Mouse (Mus musculus): Measurements from ENCODE around the gene Tcf15.

Gene Tcf15

DNA sequence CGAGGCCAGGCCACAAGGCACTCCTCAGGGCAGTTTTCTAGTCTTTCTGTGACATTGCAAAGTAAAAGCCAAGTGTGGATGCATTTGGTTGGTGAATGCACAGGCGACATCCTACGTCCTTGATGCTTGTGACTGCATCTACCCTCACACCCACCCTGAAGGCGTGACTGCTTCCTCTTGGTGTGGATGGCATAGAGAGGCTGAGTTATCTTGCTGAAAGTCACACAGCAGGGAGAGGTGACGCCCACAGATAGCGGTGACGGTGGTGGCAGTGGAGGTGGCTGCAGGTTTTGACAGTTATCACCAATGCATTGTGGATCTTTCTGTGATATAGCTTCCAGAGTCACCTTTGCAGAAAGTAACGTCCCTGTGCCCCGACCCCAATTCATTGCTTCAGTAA, 20.5 kb upstream of the Tcf15 start:
- no peak for DNase-seq (ENCODE audit: low read depth, low spot score)

- DNase-seq (ENCODE audit: low read depth, low spot score): no peak
Observed at GRCm38 (mm10) chr2:152128597-152128996, 14.8 kb upstream of the Tcf15 start.

- DNase-seq (ENCODE audit: low read depth, low spot score): no peak
Observed at GRCm38 (mm10) chr2:152129778-152130177, 13.6 kb upstream of the Tcf15 start.

DNA sequence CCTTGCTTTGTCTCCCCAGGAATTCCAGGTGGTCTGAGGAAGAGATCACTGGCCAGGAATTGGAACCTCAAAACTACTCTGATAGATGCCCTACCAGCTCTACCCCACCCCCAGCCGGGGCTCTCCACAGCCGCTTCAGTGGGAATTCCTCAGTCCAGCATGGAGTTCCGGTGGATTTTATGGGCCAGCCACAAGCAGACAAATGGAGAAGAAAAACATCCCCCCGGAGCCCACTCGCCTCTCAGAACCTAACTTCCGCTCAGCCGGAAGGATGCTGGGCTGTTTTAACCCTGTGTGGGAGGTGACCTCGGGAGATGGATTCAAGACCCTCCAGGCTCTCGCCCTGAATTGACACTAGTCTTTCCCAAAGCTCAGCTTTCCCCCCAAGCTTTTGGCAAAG, 11.3 kb upstream of the Tcf15 start:
- DNase-seq (ENCODE audit: low read depth, low spot score): no peak

DNA sequence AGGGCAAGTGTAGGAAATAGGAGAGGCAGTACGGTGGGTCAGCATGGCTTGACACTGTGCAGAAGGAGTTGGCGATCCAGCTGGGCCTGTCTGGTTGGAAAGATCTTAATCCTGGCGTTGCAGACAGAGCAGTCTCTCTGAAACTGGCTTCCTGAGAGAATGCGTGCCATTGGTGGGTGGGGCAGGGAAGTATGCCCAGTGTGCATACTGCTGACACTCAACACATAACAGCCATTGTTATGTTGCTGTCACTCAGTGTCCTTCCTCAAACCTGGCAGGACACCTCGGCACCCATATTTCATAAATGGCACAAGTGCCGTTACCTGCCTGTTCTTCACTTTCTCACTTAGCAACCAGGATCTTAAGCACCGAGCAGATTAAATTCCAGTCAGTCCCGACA, 10.7 kb upstream of the Tcf15 start:
- DNase-seq (ENCODE audit: low read depth, low spot score): no peak

DNA sequence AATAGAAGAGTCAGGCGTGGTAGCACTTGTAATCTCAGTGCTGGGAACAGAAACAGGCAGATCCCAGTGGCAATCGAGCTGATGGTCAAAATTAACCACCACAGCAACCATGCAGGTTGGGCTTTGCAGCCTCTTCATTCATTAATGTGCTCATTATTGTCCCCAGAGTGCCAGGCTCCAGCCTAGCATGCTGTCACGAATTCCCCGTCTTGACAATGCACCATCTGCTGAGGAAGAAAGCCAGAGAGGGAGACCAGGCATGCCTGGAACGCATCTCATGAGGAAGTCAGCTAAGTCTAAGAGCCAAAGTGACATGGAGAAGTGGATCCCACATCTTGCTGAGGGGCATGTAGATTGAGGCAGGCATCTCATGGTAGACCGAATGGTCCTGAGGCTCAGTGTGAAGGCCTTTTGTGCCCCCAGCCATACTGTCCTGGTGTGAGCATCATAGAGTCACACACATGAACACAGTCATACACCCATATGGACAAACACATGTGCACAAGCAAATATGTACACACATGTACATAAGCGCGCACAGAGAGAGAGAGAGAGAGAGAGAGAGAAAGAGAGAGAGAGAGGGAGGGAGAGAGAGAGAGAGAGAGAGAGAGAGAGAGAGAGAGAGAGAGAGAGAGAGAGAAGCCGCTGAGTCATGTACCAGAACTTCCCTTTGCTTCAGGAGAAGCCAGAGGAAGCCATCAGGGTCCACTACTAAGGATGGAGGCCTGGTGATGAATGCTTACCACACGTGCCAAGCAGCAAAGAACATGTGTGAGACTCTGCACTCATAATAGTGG, 4.0 kb upstream of the Tcf15 start:
- no peak for DNase-seq (ENCODE audit: low read depth, low spot score)

DNA sequence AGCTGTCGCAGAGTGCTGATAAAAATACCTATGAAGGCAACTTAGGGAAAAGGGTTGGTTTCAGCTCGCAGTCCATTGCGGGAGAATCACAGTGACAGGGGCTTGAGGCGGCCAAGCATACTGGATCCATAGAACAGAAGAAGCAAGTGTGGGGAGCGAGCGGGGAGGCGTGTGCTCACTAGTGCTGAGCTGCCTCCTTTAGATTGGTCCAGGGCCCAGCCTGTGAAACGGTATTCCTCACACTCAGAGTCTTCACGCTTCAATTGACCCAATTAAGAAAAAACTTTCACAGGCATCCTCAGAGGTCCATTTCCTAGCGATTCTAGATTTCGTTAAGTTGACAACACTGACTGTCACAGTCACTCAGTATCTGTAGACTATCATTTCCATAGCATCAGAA, 2.4 kb upstream of the Tcf15 start:
- no peak for DNase-seq (ENCODE audit: low read depth, low spot score)

- DNase-seq (ENCODE audit: low read depth, low spot score): no peak
Observed at GRCm38 (mm10) chr2:152141491-152141890, 1.9 kb upstream of the Tcf15 start.

DNA sequence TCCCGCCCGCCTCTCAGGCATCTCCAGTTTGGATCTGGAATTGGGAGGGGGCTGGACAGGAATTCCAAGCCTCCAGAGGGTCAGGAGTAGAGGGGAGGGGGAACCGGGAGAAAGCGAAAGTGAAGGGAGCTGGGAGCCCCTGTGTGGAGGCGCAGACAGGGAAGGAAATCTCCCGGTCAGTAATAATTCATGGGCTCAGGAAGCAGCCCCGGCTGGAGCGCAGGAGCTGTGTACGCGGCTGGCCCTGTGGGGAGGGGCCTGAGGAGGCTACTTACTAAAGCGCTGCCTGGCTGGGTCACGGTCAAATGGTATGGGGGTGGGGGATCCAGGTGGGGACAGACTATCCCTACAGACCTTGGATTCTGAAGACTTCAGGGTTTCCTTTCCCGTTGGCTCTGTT, 1.3 kb upstream of the Tcf15 start:
- DNase-seq (ENCODE audit: low read depth, low spot score): no peak

GRCm38 (mm10) chr2:152142571-152142970, 790 bp upstream of the Tcf15 start:
- DNase-seq (ENCODE audit: low read depth, low spot score): no peak

GRCm38 (mm10) chr2:152144158-152144450, 743 bp downstream of the Tcf15 start:
- no peak for DNase-seq (ENCODE audit: low read depth, low spot score)

- no peak for DNase-seq (ENCODE audit: low read depth, low spot score)
Observed at GRCm38 (mm10) chr2:152144501-152144900, 1.1 kb downstream of the Tcf15 start.

- no peak for DNase-seq (ENCODE audit: low read depth, low spot score)
Observed at GRCm38 (mm10) chr2:152145711-152146110, 2.4 kb downstream of the Tcf15 start.

DNA sequence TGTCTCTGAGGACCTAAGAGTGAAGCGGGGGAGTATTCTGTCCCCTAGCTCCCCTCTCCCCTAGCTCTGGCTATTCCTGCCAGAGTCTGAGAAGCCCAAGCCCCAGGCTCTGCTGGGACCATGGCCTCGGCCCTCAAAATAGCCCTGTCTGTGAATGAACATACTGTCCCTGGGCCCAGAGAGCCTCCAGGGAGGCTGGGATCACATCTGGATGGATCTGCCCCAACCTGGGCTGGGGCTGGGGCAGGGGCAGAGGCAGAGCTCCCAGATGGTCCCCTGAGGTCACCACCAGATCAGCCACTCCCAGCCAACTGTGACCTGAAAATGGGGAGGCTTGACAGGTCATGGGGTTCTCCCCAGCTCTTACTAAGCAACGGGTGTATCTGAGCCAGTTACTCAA, 3.7 kb downstream of the Tcf15 start:
- no peak for DNase-seq (ENCODE audit: low read depth, low spot score)

DNA sequence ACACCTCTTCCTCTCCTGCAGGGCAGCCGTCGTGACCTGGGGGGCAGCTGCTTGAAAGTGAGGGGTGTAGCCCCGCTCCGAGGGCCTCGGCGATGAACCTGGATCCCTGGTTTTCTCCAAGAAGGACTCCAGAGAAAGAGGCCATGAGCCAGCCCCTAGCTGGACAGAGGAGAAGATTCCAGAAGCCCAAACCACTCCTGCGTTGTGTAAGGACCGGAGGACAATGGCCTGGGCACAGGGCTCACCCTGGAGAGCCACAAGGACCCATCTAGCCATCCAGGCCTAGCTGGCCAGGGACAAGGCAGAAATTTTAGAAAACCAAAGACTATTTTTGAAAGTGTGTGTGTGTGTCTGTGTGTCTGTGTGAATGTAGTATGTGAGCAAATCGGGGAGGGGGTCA, 5.3 kb downstream of the Tcf15 start:
- DNase-seq (ENCODE audit: low read depth, low spot score): no peak

DNA sequence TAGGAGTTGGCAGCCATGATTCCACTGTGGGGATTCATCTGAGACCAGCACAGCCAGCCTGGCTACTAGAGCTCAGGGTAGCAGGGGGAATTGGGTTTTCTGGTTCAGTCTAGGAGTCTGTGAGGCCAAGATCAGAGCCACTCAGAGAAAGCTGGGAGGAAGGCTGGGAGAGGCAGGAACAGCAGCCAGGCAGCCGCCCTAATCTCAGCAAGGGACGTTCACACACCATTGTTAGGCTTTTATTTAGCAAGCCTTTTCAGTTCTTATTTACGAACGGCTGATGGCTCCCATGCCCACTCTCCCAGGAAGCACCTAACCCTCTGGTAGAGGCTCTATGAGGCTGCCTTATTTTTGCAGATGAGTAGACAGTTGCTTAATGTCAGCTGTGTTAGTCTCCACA, 6.5 kb downstream of the Tcf15 start:
- DNase-seq (ENCODE audit: low read depth, low spot score): no peak

- DNase-seq (ENCODE audit: low read depth, low spot score): no peak
Observed at GRCm38 (mm10) chr2:152150373-152150772, 7.0 kb downstream of the Tcf15 start.

- no peak for DNase-seq (ENCODE audit: low read depth, low spot score)
Observed at GRCm38 (mm10) chr2:152153361-152153760, 10.0 kb downstream of the Tcf15 start.

DNA sequence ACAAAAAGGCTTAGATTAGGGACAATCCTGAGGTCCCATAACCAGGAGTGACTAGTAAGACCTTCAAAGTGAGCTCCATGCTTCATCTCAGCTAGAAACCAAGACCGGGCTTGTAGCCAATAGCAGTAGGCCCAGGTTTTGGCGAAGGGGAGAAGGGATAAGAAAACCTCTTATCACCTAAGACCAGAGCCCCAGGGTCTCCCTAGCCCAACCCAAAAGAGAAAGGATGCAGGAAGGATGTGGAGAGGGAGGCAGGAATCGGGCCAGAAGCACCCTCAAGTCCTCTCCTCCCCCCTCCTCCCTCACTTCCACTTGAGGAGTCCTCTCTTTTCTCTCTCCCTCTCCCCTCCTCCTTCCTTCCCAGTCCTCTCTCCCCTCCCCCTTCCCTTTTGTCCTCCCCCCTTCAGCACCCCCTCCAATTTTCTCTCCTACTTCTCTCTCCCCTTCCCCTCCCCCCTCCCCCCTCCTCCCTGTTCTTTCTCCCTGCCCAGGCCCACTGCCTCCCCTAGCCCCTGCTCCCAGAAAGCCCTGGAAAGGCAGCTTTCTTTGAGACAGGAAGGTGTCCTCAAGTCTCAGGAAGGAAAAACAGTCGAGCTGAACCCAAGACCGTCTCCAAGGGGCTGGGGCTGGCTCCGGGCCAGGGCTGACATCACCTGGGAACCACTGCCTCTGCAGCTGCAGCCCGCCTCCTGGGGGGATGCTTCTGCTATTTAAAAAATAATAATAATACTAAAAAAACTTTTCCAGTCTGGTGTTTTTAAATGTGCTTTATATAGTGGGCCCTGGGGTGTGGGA, 12.2 kb downstream of the Tcf15 start:
- no peak for DNase-seq (ENCODE audit: low read depth, low spot score)

DNA sequence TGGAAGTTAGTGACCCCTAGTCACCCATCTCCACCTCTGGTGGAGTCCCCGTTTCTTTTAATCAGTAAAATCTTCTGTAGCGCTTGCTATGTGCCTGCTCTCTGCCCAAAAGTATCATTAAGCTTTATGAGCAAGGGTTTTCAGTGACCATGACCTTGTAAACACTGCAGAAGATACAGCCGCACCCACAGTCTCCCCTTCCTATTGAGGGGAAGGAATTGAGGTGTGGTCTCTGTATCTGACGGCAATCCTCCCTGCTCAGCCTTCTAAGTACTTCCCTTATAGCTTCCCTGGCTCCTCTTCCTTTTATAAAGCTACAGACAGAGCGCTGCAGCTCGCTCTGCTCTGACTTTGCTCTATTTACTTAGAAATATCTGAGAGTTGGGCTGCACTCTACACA, 13.1 kb downstream of the Tcf15 start:
- DNase-seq (ENCODE audit: low read depth, low spot score): no peak

DNA sequence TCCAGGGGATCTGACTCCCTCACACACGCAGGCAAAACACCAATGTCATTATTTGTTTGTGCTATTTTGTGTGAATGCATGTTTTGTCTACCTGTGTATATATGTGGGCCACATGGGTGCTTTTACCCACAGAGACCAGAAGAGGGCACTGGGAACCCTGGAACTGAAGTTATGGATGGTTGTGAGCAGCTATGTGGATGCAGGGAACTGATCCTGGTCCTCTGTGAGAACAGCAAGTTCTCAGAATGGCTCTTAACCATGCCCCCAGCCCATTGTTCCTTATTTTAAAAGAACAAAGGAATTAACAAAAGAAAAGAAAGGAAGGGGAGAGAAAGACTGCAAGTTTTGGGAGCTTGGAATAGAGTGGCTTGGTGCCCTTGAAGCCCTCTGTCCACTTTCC, 16.1 kb downstream of the Tcf15 start:
- no peak for DNase-seq (ENCODE audit: low read depth, low spot score)

GRCm38 (mm10) chr2:152166257-152166656, 22.9 kb downstream of the Tcf15 start:
- DNase-seq (ENCODE audit: low read depth, low spot score): no peak

- peak; percentile 51 for DNase-seq (ENCODE audit: low read depth, low spot score)
Observed at GRCm38 (mm10) chr2:152167851-152168290, 24.5 kb downstream of the Tcf15 start.
